Mouse (Mus musculus) E14TG2a.4 (cell line): ENCODE measurements around the gene Tspan5.

Experiments
- CTCF ChIP-seq: conservative IDR thresholded peaks from 2 replicates; pipeline ENCODE4 v1.5.1; 2014; ENCODE audit warnings: low read length
- NANOG ChIP-seq: IDR thresholded peaks from 2 replicates; pipeline ENCODE4 v1.6.1; 2014; ENCODE audit warnings: borderline replicate concordance, low read length, mixed read lengths
- POU5F1 ChIP-seq: IDR thresholded peaks from 2 replicates; pipeline ENCODE4 v1.6.1; 2014; ENCODE audit warnings: low read length, borderline replicate concordance

GRCm38 (mm10) chr3:138704469-138704868, 37.5 kb upstream of the Tspan5 start:
- TF ChIP-seq CTCF: no peak
- no peak for TF ChIP-seq POU5F1
- no peak for TF ChIP-seq NANOG
